Comparison of ENCODE assay signal across 8 mouse cellular contexts in the genomic region with DNA sequence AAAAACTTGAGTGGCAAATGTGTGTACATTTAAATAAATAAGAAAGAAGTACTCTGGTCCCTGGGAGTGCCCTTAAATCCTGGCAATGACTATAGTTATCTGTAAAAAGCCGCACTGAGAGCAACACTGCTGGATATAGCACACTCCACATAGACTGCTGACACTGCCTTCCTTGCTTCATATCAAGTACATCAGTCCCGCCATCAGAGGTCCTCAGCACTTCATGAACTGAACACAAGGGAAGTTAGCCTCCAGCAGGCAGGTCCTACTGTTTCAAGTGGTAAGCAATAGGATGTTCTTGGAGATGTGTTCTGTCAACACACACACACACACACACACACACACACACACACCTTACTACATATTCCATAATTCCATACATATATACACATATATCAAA.
A peak's percentile ranks its signal among the peaks of the same experiment; 100 is the strongest.
DNase-seq lines count a peak whose midpoint lies in the region; ATAC-seq and TF ChIP-seq lines count a peak whose summit lies in the region.

No protein-coding gene starts in this region.

- H3K4me2 ChIP-seq in heart, embryonic 11.5 days = no peak overlapping the region
- H3K4me2 ChIP-seq in forebrain, embryonic 16.5 days (ENCODE audit: low read length) = no peak overlapping the region
- H3K4me2 ChIP-seq in neural tube, embryonic 15.5 days = no peak overlapping the region

- no peak for ATAC-seq in heart, embryonic 11.5 days (replicated peaks; ENCODE audit: insufficient number of reproducible peaks, low FRiP score, low TSS enrichment)
- peak; percentile 54; the same call in 1 of the 2 replicates for ATAC-seq in forebrain, embryonic 16.5 days
- ATAC-seq in neural tube, embryonic 15.5 days (ENCODE audit: low FRiP score) = 0 out of 2 replicates have a peak, but pooled peaks have one; percentile 69
- ATAC-seq in erythroid progenitor cell, adult 5-6 weeks (replicated peaks; ENCODE audit: low FRiP score, poor library complexity, severe bottlenecking) = no peak

- H3K9me3 ChIP-seq in heart, embryonic 11.5 days (replicated peaks; ENCODE audit: control insufficient read depth, low read length) = no peaks in the 10 kb centered on the region
- H3K9me3 ChIP-seq in forebrain, embryonic 16.5 days (ENCODE audit: control insufficient read depth, low read length) = no peaks in the 10 kb centered on the region
- H3K9me3 ChIP-seq in neural tube, embryonic 15.5 days (replicated peaks) = no peaks in the 10 kb centered on the region

- no peaks in the 10 kb centered on the region for H3K27me3 ChIP-seq in heart, embryonic 11.5 days (ENCODE audit: control insufficient read depth, insufficient read depth, low read length)
- H3K27me3 ChIP-seq in forebrain, embryonic 16.5 days (replicated peaks; ENCODE audit: control insufficient read depth, insufficient read depth, low read length) = no peaks in the 10 kb centered on the region
- no peaks in the 10 kb centered on the region for H3K27me3 ChIP-seq in neural tube, embryonic 15.5 days (replicated peaks)

- TF ChIP-seq CTCF in layer of hippocampus, adult 2 months (conservative IDR thresholded peaks at IDR 0.05) = peak; percentile 72

- no peak overlapping the region for H3K9ac ChIP-seq in heart, embryonic 11.5 days (ENCODE audit: low read depth, low read length)
- H3K9ac ChIP-seq in forebrain, embryonic 16.5 days (replicated peaks; ENCODE audit: low read depth, low read length) = no peak overlapping the region
- no peak overlapping the region for H3K9ac ChIP-seq in neural tube, embryonic 15.5 days (replicated peaks)

- no peaks in the 10 kb centered on the region for H3K4me1 ChIP-seq in heart, embryonic 11.5 days (ENCODE audit: control insufficient read depth, insufficient read depth, low read length)
- peaks cover 13% of the 10 kb centered on the region for H3K4me1 ChIP-seq in forebrain, embryonic 16.5 days (replicated peaks; ENCODE audit: control insufficient read depth, insufficient read depth, low read length)
- 0 out of 2 replicates have a peak, but pooled peaks cover 10% of the 10 kb centered on the region for H3K4me1 ChIP-seq in neural tube, embryonic 15.5 days

- H3K36me3 ChIP-seq in heart, embryonic 11.5 days (ENCODE audit: control insufficient read depth, insufficient read depth, low read length) = no peaks in the 10 kb centered on the region
- H3K36me3 ChIP-seq in forebrain, embryonic 16.5 days (ENCODE audit: control insufficient read depth, insufficient read depth) = no peaks in the 10 kb centered on the region
- no peaks in the 10 kb centered on the region for H3K36me3 ChIP-seq in neural tube, embryonic 15.5 days

- peak; percentile 85 for DNase-seq in heart, adult 11 months
- peak; percentile 15 for DNase-seq in adrenal gland, adult 8-10 months
- DNase-seq in layer of hippocampus, adult 2 months (ENCODE audit: low spot score in 2 of 2) = peak; percentile 29 to 41
- no peak for DNase-seq in ovary, postnatal 10 days (ENCODE audit: low spot score)

- H3K27ac ChIP-seq in heart, embryonic 11.5 days (ENCODE audit: low read depth, low read length) = no peak overlapping the region
- H3K27ac ChIP-seq in forebrain, embryonic 16.5 days (ENCODE audit: low read length) = no peak overlapping the region
- no peak overlapping the region for H3K27ac ChIP-seq in layer of hippocampus, adult 2 months
- H3K27ac ChIP-seq in neural tube, embryonic 15.5 days (replicated peaks) = no peak overlapping the region

- H3K4me3 ChIP-seq in heart, embryonic 11.5 days (ENCODE audit: low read depth, low read length) = no peak overlapping the region
- H3K4me3 ChIP-seq in forebrain, embryonic 16.5 days (replicated peaks; ENCODE audit: low read length) = no peak overlapping the region
- H3K4me3 ChIP-seq in layer of hippocampus, adult 2 months = no peak overlapping the region
- H3K4me3 ChIP-seq in neural tube, embryonic 15.5 days (replicated peaks) = no peak overlapping the region

- WGBS in heart, embryonic 11.5 days (ENCODE audit: insufficient replicate concordance) = 61% methylated on average over 2 of the region's 2 CpGs
- 78% methylated on average over 2 of the region's 2 CpGs for WGBS in forebrain, embryonic 16.5 days
- 80% methylated on average over 2 of the region's 2 CpGs for WGBS in neural tube, embryonic 15.5 days

Comparison
In these comparisons a context has a peak if more than half of its experiments do, and no peak if none do; other contexts are left out.
1. ATAC-seq: peak in forebrain, embryonic 16.5 days (single experiment) and neural tube, embryonic 15.5 days (single experiment); none in heart, embryonic 11.5 days (single experiment) and erythroid progenitor cell, adult 5-6 weeks (single experiment).